Mouse (Mus musculus) neural tube, embryonic 15.5 days (tissue): ENCODE measurements around the gene Acot3. TPM values are rescaled to one million over a fixed set of nuclear protein-coding genes. Genes with fewer than 3 reads are reported as not detected.
"Not testable (repeated sequence)": the region's sequence is repeated elsewhere in the genome, so short reads cannot be mapped to it uniquely, and the experiment has no call there.

Experiments
- ATAC-seq: fragments of 200-750 bp; cut with Nextera tagmentation; 2 replicates; pipeline ENCODE4 v1.8.0; 2017; ENCODE audit warnings: mild to moderate bottlenecking, moderate TSS enrichment, moderate library complexity; ENCODE audit not compliant: low FRiP score
- H3K27ac ChIP-seq: fragments of 300-500 bp; sonication (generic); replicated peaks from 2 replicates; pipeline ENCODE4 v1.5.1; 2015; ENCODE audit warnings: mild to moderate bottlenecking, inconsistent platforms
- H3K27me3 ChIP-seq: fragments of 300-500 bp; sonication (generic); replicated peaks from 2 replicates; pipeline ENCODE4 v1.6.1; 2015; ENCODE audit warnings: inconsistent platforms
- H3K36me3 ChIP-seq: fragments of 300-500 bp; sonication (generic); 2 replicates; pipeline ENCODE4 v1.6.1; 2015; ENCODE audit warnings: inconsistent platforms
- H3K4me1 ChIP-seq: fragments of 300-500 bp; sonication (generic); 2 replicates; pipeline ENCODE4 v1.6.1; 2015; ENCODE audit warnings: inconsistent platforms
- H3K4me2 ChIP-seq: fragments of 300-500 bp; sonication (generic); 2 replicates; pipeline ENCODE4 v1.6.1; 2015; ENCODE audit warnings: inconsistent platforms, mild to moderate bottlenecking, moderate library complexity
- H3K4me3 ChIP-seq: fragments of 300-500 bp; sonication (generic); replicated peaks from 2 replicates; pipeline ENCODE4 v1.5.1; 2015; ENCODE audit warnings: mild to moderate bottlenecking, inconsistent platforms
- H3K9ac ChIP-seq: fragments of 300-500 bp; sonication (generic); replicated peaks from 2 replicates; pipeline ENCODE4 v1.6.1; 2015; ENCODE audit warnings: mild to moderate bottlenecking, inconsistent platforms
- H3K9me3 ChIP-seq: fragments of 300-500 bp; sonication (generic); replicated peaks from 2 replicates; pipeline ENCODE4 v1.6.1; 2016; ENCODE audit warnings: inconsistent platforms
- WGBS: fragments of 180-500 bp; shearing (Covaris S2); methylation state at CpG from one replicate; pipeline ENCODE4 v1.1.7; 2015; ENCODE audit warnings: mixed read lengths; 5-methylcytosine and 5-hydroxymethylcytosine counted together
- polyA plus RNA-seq: library from polyadenylated mRNA; unstranded; fragments of >200 nt; fragmentation: Nextera tagmentation; extraction: Ambion mirVana; gene quantifications from 2 replicates; pipeline ENCODE4 v1.2.1, GENCODE M21; 2015

The Acot3 gene
- polyA plus RNA-seq, 1 experiment from 2014 or later = 1.1 TPM

- H3K27me3 ChIP-seq = 0 out of 2 replicates have a peak, but pooled peaks cover under 1% of the 10 kb centered on the region
- 0 out of 2 replicates have a peak, but pooled peaks cover 4% of the 10 kb centered on the region for H3K9me3 ChIP-seq
- H3K4me2 ChIP-seq = no peak overlapping the region
- no peaks in the 10 kb centered on the region for H3K4me1 ChIP-seq
- ATAC-seq = no peak
- H3K27ac ChIP-seq = no peak overlapping the region
- H3K36me3 ChIP-seq = no peaks in the 10 kb centered on the region
- no peak overlapping the region for H3K9ac ChIP-seq
- no peak overlapping the region for H3K4me3 ChIP-seq
- WGBS = 100% methylated on average over 1 of the region's 1 CpGs
These were observed 5.0 kb upstream of the Acot3 start for GRCm38 (mm10) chr12:84046906-84047305.

- 87% methylated on average over 5 of the region's 5 CpGs for WGBS
- peaks cover 11% of the 10 kb centered on the region for H3K4me1 ChIP-seq
- not testable (repeated sequence) for H3K9ac ChIP-seq, H3K9me3 ChIP-seq, H3K36me3 ChIP-seq, H3K4me2 ChIP-seq, ATAC-seq, H3K27ac ChIP-seq, H3K4me3 ChIP-seq
- H3K27me3 ChIP-seq = peaks cover 18% of the 10 kb centered on the region
These were observed 1.2 kb upstream of the Acot3 start for GRCm38 (mm10) chr12:84050744-84051143.

GRCm38 (mm10) chr12:84052609-84053008 lies 665 bp downstream of the Acot3 start:
- H3K4me3 ChIP-seq = peak overlapping the region; percentile 47
- H3K4me2 ChIP-seq = peak overlapping the region; percentile 82
- H3K36me3 ChIP-seq = no peaks in the 10 kb centered on the region
- H3K9ac ChIP-seq = no peak overlapping the region
- 90% methylated on average over 7 of the region's 7 CpGs for WGBS
- peaks cover 18% of the 10 kb centered on the region for H3K27me3 ChIP-seq
- 0 out of 2 replicates have a peak, but pooled peaks cover 4% of the 10 kb centered on the region for H3K9me3 ChIP-seq
- no peak for ATAC-seq
- peaks cover 11% of the 10 kb centered on the region for H3K4me1 ChIP-seq
- no peak overlapping the region for H3K27ac ChIP-seq

- Histone ChIP-seq H3K36me3 (no peaks in the 10 kb centered on the region), H3K4me2 (peak overlapping the region; percentile 82), H3K4me1 (peaks cover 11% of the 10 kb centered on the region), H3K27ac (no peak overlapping the region), H3K9ac (peak overlapping the region; percentile 34; the same call in 1 of the 2 replicates), H3K27me3 (peaks cover 18% of the 10 kb centered on the region), H3K9me3 (0 out of 2 replicates have a peak, but pooled peaks cover 4% of the 10 kb centered on the region), H3K4me3 (peak overlapping the region; percentile 47)
- no peak for ATAC-seq
- 9% methylated on average over 16 of the region's 16 CpGs for WGBS
These were observed 1.2 kb downstream of the Acot3 start for GRCm38 (mm10) chr12:84053173-84053572.

GRCm38 (mm10) chr12:84053679-84054391 lies 1.9 kb downstream of the Acot3 start:
- no peak overlapping the region for H3K27ac ChIP-seq
- 2% methylated on average over 39 of the region's 46 CpGs for WGBS
- H3K4me2 ChIP-seq = peak overlapping the region; percentile 82
- no peaks in the 10 kb centered on the region for H3K9me3 ChIP-seq
- H3K9ac ChIP-seq = 0 out of 2 replicates have a peak overlapping the region, but pooled peaks have one; percentile 36
- no peaks in the 10 kb centered on the region for H3K36me3 ChIP-seq
- no peak for ATAC-seq
- H3K27me3 ChIP-seq = peaks cover 18% of the 10 kb centered on the region
- H3K4me3 ChIP-seq = peak overlapping the region; percentile 47
- peaks cover 11% of the 10 kb centered on the region for H3K4me1 ChIP-seq

GRCm38 (mm10) chr12:84060946-84061345 lies 9.0 kb downstream of the Acot3 start:
- Histone ChIP-seq H3K27ac (no peak overlapping the region), H3K9ac (no peak overlapping the region), H3K4me2 (no peak overlapping the region), H3K36me3 (no peaks in the 10 kb centered on the region), H3K27me3 (no peaks in the 10 kb centered on the region), H3K4me3 (no peak overlapping the region), H3K4me1 (no peaks in the 10 kb centered on the region), H3K9me3 (no peaks in the 10 kb centered on the region)
- no peak for ATAC-seq
- WGBS = 23% methylated on average over 2 of the region's 2 CpGs

- H3K9ac ChIP-seq = no peak overlapping the region
- no peak for ATAC-seq
- H3K4me2 ChIP-seq = no peak overlapping the region
- no peaks in the 10 kb centered on the region for H3K9me3 ChIP-seq
- no peaks in the 10 kb centered on the region for H3K4me1 ChIP-seq
- H3K27ac ChIP-seq = no peak overlapping the region
- no peak overlapping the region for H3K4me3 ChIP-seq
- 94% methylated on average over 20 of the region's 20 CpGs for WGBS
- no peaks in the 10 kb centered on the region; the same call in 1 of the 2 replicates for H3K27me3 ChIP-seq
- no peaks in the 10 kb centered on the region for H3K36me3 ChIP-seq
These were observed 10.4 kb downstream of the Acot3 start for GRCm38 (mm10) chr12:84062336-84062735.

GRCm38 (mm10) chr12:84063228-84063627 lies 11.3 kb downstream of the Acot3 start:
- no peaks in the 10 kb centered on the region for H3K9me3 ChIP-seq
- H3K4me3 ChIP-seq = no peak overlapping the region
- H3K27ac ChIP-seq = no peak overlapping the region
- no peak for ATAC-seq
- H3K9ac ChIP-seq = no peak overlapping the region
- no peaks in the 10 kb centered on the region for H3K36me3 ChIP-seq
- H3K4me1 ChIP-seq = no peaks in the 10 kb centered on the region
- H3K4me2 ChIP-seq = no peak overlapping the region
- peaks cover 9% of the 10 kb centered on the region for H3K27me3 ChIP-seq
- WGBS = 76% methylated on average over 5 of the region's 5 CpGs

GRCm38 (mm10) chr12:84063833-84064232 lies 11.9 kb downstream of the Acot3 start:
- H3K4me2 ChIP-seq = no peak overlapping the region
- H3K9me3 ChIP-seq = no peaks in the 10 kb centered on the region
- WGBS = 89% methylated on average over 2 of the region's 2 CpGs
- H3K36me3 ChIP-seq = no peaks in the 10 kb centered on the region
- H3K27ac ChIP-seq = no peak overlapping the region
- peaks cover 15% of the 10 kb centered on the region for H3K27me3 ChIP-seq
- no peak overlapping the region for H3K9ac ChIP-seq
- no peak overlapping the region for H3K4me3 ChIP-seq
- H3K4me1 ChIP-seq = no peaks in the 10 kb centered on the region
- ATAC-seq = no peak

GRCm38 (mm10) chr12:84064621-84065020 lies 12.7 kb downstream of the Acot3 start:
- no peak overlapping the region for H3K9ac ChIP-seq
- H3K4me2 ChIP-seq = no peak overlapping the region
- no peak overlapping the region for H3K27ac ChIP-seq
- H3K4me1 ChIP-seq = peaks cover 4% of the 10 kb centered on the region; the same call in 1 of the 2 replicates
- 76% methylated on average over 8 of the region's 8 CpGs for WGBS
- no peak for ATAC-seq
- no peaks in the 10 kb centered on the region for H3K36me3 ChIP-seq
- H3K4me3 ChIP-seq = no peak overlapping the region
- H3K9me3 ChIP-seq = no peaks in the 10 kb centered on the region
- peaks cover 21% of the 10 kb centered on the region for H3K27me3 ChIP-seq

- Histone ChIP-seq H3K4me1 (peaks cover 7% of the 10 kb centered on the region; the same call in 1 of the 2 replicates), H3K9me3 (no peaks in the 10 kb centered on the region), H3K4me3 (no peak overlapping the region), H3K9ac (no peak overlapping the region), H3K27ac (no peak overlapping the region), H3K36me3 (no peaks in the 10 kb centered on the region), H3K4me2 (no peak overlapping the region), H3K27me3 (peaks cover 31% of the 10 kb centered on the region)
- ATAC-seq = no peak
- WGBS = 79% methylated on average over 4 of the region's 4 CpGs
These were observed 15.8 kb downstream of the Acot3 start for GRCm38 (mm10) chr12:84067752-84068151.

- ATAC-seq = no peak
- Histone ChIP-seq H3K9ac (no peak overlapping the region), H3K4me3 (no peak overlapping the region), H3K4me2 (no peak overlapping the region), H3K36me3 (no peaks in the 10 kb centered on the region), H3K9me3 (no peaks in the 10 kb centered on the region), H3K27me3 (peaks cover 31% of the 10 kb centered on the region), H3K4me1 (peaks cover 7% of the 10 kb centered on the region; the same call in 1 of the 2 replicates), H3K27ac (no peak overlapping the region)
- 68% methylated on average over 8 of the region's 8 CpGs for whole genome bisulfite sequencing
These were observed 16.4 kb downstream of the Acot3 start for GRCm38 (mm10) chr12:84068296-84068695.
